In the genomic region with DNA sequence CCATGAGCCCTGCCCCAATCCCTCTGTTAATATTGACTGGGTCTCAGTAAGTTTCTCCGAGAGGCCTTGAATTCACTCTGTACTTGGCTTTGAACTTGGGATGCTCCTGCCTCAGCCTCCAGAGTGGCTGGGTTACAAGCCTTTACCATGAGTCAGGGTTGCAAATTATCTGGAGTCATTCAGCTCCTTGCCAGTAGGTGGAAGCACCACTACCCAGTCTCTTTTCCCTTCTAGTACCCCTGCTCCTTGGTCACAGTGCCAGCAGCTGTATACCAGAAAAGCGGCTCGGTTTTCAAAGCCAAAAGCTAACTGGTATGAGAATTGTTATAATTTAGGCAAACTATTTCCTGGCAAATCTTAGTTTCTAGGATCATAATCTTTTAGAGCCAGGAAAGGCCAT, we compare ENCODE assay signal across 10 mouse cellular contexts. TPM values are rescaled to one million over a fixed set of nuclear protein-coding genes. Genes with fewer than 3 reads are reported as not detected.
DNase-seq lines count a peak whose midpoint lies in the region; ATAC-seq and TF ChIP-seq lines count a peak whose summit lies in the region.
"Had no signal": no experiment of that assay in that cellular context is flagged by ENCODE, and none has a peak within 500 bp of the region (broad histone marks: within the 10 kb centered on the region; RNA-seq: fewer than 3 reads in every experiment).

No protein-coding gene starts in this region.

- 83% methylated on average over 3 of the region's 3 CpGs for WGBS in kidney, embryonic 14.5 days
- WGBS in lung, adult 2 months, result 59% methylated on average over 3 of the region's 3 CpGs
- WGBS in hindbrain, embryonic 10.5 days, result 81% methylated on average over 3 of the region's 3 CpGs

- no peak for TF ChIP-seq EP300 in ES-Bruce4 (IDR thresholded peaks at IDR 0.05; ENCODE audit: insufficient read depth, low read depth, low read length)

- peak; percentile 53 to 72 for DNase-seq in kidney, adult 8-10 months
- DNase-seq in c-Kit-positive CD71-positive TER-119-positive erythroid progenitor cells, embryonic 14.5 days (ENCODE audit: low spot score), result peak; percentile 30
- peak; percentile 41 for DNase-seq in lung, adult 2 months
- DNase-seq in thymus, postnatal 4 days, result peak; percentile 58
- DNase-seq in left cerebral cortex, adult 11 months (ENCODE audit: low spot score), result no peak
- no peak for DNase-seq in hindbrain, embryonic 10.5 days (ENCODE audit: low spot score)

- no peaks in the 10 kb centered on the region for H3K27me3 ChIP-seq in kidney, embryonic 14.5 days (ENCODE audit: control insufficient read depth, insufficient read depth, low read length)
- H3K27me3 ChIP-seq in ES-Bruce4 (ENCODE audit: control insufficient read depth, insufficient read depth, low read length, poor library complexity, severe bottlenecking), result no peaks in the 10 kb centered on the region
- H3K27me3 ChIP-seq in hindbrain, embryonic 10.5 days (ENCODE audit: insufficient read depth, poor library complexity, severe bottlenecking), result no peaks in the 10 kb centered on the region
- H3K27me3 ChIP-seq: embryonic facial prominence, embryonic 12.5 days; limb, embryonic 12.5 days had no signal

- H3K4me2 ChIP-seq in kidney, embryonic 14.5 days (replicated peaks; ENCODE audit: low read depth, low read length), result no peak overlapping the region
- H3K4me2 ChIP-seq: embryonic facial prominence, embryonic 12.5 days; limb, embryonic 12.5 days had no signal

- H3K4me3 ChIP-seq in kidney, embryonic 14.5 days (ENCODE audit: low read length), result no peak overlapping the region
- no peak overlapping the region for H3K4me3 ChIP-seq in ES-Bruce4 (ENCODE audit: low read depth, low read length)
- H3K4me3 ChIP-seq in lung, adult 2 months (replicated peaks; ENCODE audit: extremely low read depth, low read depth, low read length), result no peak overlapping the region
- no peak overlapping the region for H3K4me3 ChIP-seq in hindbrain, embryonic 10.5 days
- H3K4me3 ChIP-seq: embryonic facial prominence, embryonic 12.5 days; limb, embryonic 12.5 days had no signal

- no peak overlapping the region for H3K9ac ChIP-seq in kidney, embryonic 14.5 days (ENCODE audit: low read depth, low read length)
- no peak overlapping the region for H3K9ac ChIP-seq in ES-Bruce4 (ENCODE audit: low read depth, poor library complexity, severe bottlenecking)
- H3K9ac ChIP-seq: embryonic facial prominence, embryonic 12.5 days; limb, embryonic 12.5 days had no signal

- H3K27ac ChIP-seq in kidney, embryonic 14.5 days (ENCODE audit: low read depth, low read length), result no peak overlapping the region
- H3K27ac ChIP-seq in ES-Bruce4 (ENCODE audit: insufficient read depth, low read length), result no peak overlapping the region
- no peak overlapping the region for H3K27ac ChIP-seq in hindbrain, embryonic 10.5 days
- H3K27ac ChIP-seq: embryonic facial prominence, embryonic 12.5 days; limb, embryonic 12.5 days had no signal

- TF ChIP-seq CTCF in ES-Bruce4 (IDR thresholded peaks at IDR 0.05; ENCODE audit: low read depth, low read length), result peak; percentile 43
- TF ChIP-seq CTCF in lung, adult 2 months (IDR thresholded peaks at IDR 0.05; ENCODE audit: insufficient read depth, low read length), result peak; percentile 54

- no peak for ATAC-seq in kidney, embryonic 14.5 days (ENCODE audit: low FRiP score, low TSS enrichment)

- H3K4me1 ChIP-seq in kidney, embryonic 14.5 days (ENCODE audit: control insufficient read depth, insufficient read depth, low read length), result peaks cover 12% of the 10 kb centered on the region; the same call in 1 of the 2 replicates
- H3K4me1 ChIP-seq in ES-Bruce4 (ENCODE audit: control insufficient read depth, insufficient read depth, low read length), result no peaks in the 10 kb centered on the region
- no peaks in the 10 kb centered on the region for H3K4me1 ChIP-seq in lung, adult 2 months (ENCODE audit: control insufficient read depth, insufficient read depth, low read length)
- H3K4me1 ChIP-seq in hindbrain, embryonic 10.5 days (replicated peaks), result peaks cover 9% of the 10 kb centered on the region
- H3K4me1 ChIP-seq: embryonic facial prominence, embryonic 12.5 days; limb, embryonic 12.5 days had no signal

- H3K9me3 ChIP-seq in kidney, embryonic 14.5 days (ENCODE audit: control insufficient read depth, low read length), result no peaks in the 10 kb centered on the region; the same call in 1 of the 2 replicates
- H3K9me3 ChIP-seq in ES-Bruce4 (replicated peaks; ENCODE audit: control insufficient read depth, insufficient read depth, low read length, poor library complexity, severe bottlenecking), result peaks cover 14% of the 10 kb centered on the region
- peaks cover 6% of the 10 kb centered on the region; the same call in 1 of the 2 replicates for H3K9me3 ChIP-seq in hindbrain, embryonic 10.5 days

- no peak for TF ChIP-seq POLR2A in ES-Bruce4 (IDR thresholded peaks at IDR 0.05; ENCODE audit: insufficient read depth, low read length)
- no peak for TF ChIP-seq POLR2A in lung, adult 2 months (IDR thresholded peaks at IDR 0.05; ENCODE audit: borderline replicate concordance, extremely low read depth, low read depth, low read length)

- peaks cover 10% of the 10 kb centered on the region; the same call in 1 of the 2 replicates for H3K36me3 ChIP-seq in kidney, embryonic 14.5 days (ENCODE audit: control insufficient read depth, insufficient read depth, low read length)
- peaks cover 42% of the 10 kb centered on the region for H3K36me3 ChIP-seq in ES-Bruce4 (ENCODE audit: control insufficient read depth, insufficient read depth, low read length, poor library complexity, severe bottlenecking)
- H3K36me3 ChIP-seq in hindbrain, embryonic 10.5 days, result peaks cover 15% of the 10 kb centered on the region

RNA-seq across cellular contexts. Expression of a gene that starts 15.3 kb away (rescaled TPM):
- polyA plus RNA-seq in kidney, embryonic 14.5 days (2014; fragmentation: Nextera tagmentation; extraction: Ambion mirVana), result 63.1 and 69.7 TPM in 2 replicates
- polyA plus RNA-seq in ES-Bruce4 (2011; ENCODE audit: insufficient read depth, insufficient read length, low read depth, missing spikeins), result 86.1 and 96.4 TPM in 2 replicates
- 95.3 and 98.1 TPM in 2 replicates for polyA plus RNA-seq in lung, adult 2 months (2012; rRNA removed)
- polyA plus RNA-seq in hindbrain, embryonic 10.5 days (2016; fragmentation: Nextera tagmentation; extraction: Ambion mirVana), result 47.1 and 48.4 TPM in 2 replicates

RNA-seq across cellular contexts. Expression of a gene that starts 41.7 kb away (rescaled TPM):
- polyA plus RNA-seq in kidney, embryonic 14.5 days (2014; fragmentation: Nextera tagmentation; extraction: Ambion mirVana), result 6.9 and 9.6 TPM in 2 replicates
- polyA plus RNA-seq in ES-Bruce4 (2011; ENCODE audit: insufficient read depth, insufficient read length, low read depth, missing spikeins), result 46.6 and 47.7 TPM in 2 replicates
- polyA plus RNA-seq in lung, adult 2 months (2012; rRNA removed), result 23.1 and 29.2 TPM in 2 replicates
- polyA plus RNA-seq in hindbrain, embryonic 10.5 days (2016; fragmentation: Nextera tagmentation; extraction: Ambion mirVana), result 5.0 and 5.5 TPM in 2 replicates

RNA-seq across cellular contexts. Expression of a gene that starts 50.8 kb away (rescaled TPM):
- polyA plus RNA-seq in kidney, embryonic 14.5 days (2014; fragmentation: Nextera tagmentation; extraction: Ambion mirVana), result 269 and 360 TPM in 2 replicates
- 114 and 115 TPM in 2 replicates for polyA plus RNA-seq in ES-Bruce4 (2011; ENCODE audit: insufficient read depth, insufficient read length, low read depth, missing spikeins)
- polyA plus RNA-seq in lung, adult 2 months (2012; rRNA removed), result 185 and 290 TPM in 2 replicates
- 198 and 224 TPM in 2 replicates for polyA plus RNA-seq in hindbrain, embryonic 10.5 days (2016; fragmentation: Nextera tagmentation; extraction: Ambion mirVana)

RNA-seq across cellular contexts. Expression of a gene that starts 55.5 kb away (rescaled TPM):
- polyA plus RNA-seq in kidney, embryonic 14.5 days (2014; fragmentation: Nextera tagmentation; extraction: Ambion mirVana), result 101 and 167 TPM in 2 replicates
- polyA plus RNA-seq in ES-Bruce4 (2011; ENCODE audit: insufficient read depth, insufficient read length, low read depth, missing spikeins), result 50.4 and 60.7 TPM in 2 replicates
- polyA plus RNA-seq in lung, adult 2 months (2012; rRNA removed), result 119 and 130 TPM in 2 replicates
- 75.1 and 76.1 TPM in 2 replicates for polyA plus RNA-seq in hindbrain, embryonic 10.5 days (2016; fragmentation: Nextera tagmentation; extraction: Ambion mirVana)

Comparison
In these comparisons a context has a peak if more than half of its experiments do, and no peak if none do; other contexts are left out.
1. DNase-seq: peak in kidney, adult 8-10 months (2 of 2), c-Kit-positive CD71-positive TER-119-positive erythroid progenitor cells, embryonic 14.5 days (single experiment), lung, adult 2 months (single experiment) and thymus, postnatal 4 days (single experiment); none in left cerebral cortex, adult 11 months (single experiment) and hindbrain, embryonic 10.5 days (single experiment).